Mouse (Mus musculus) left cerebral cortex, adult 11 months (tissue): ENCODE data around the gene Ccni.

Experiments used
- DNase-seq: peaks from one replicate; pipeline ENCODE4 v3.0.0; 2022; ENCODE audit warnings: low spot score

Gene Ccni

DNA sequence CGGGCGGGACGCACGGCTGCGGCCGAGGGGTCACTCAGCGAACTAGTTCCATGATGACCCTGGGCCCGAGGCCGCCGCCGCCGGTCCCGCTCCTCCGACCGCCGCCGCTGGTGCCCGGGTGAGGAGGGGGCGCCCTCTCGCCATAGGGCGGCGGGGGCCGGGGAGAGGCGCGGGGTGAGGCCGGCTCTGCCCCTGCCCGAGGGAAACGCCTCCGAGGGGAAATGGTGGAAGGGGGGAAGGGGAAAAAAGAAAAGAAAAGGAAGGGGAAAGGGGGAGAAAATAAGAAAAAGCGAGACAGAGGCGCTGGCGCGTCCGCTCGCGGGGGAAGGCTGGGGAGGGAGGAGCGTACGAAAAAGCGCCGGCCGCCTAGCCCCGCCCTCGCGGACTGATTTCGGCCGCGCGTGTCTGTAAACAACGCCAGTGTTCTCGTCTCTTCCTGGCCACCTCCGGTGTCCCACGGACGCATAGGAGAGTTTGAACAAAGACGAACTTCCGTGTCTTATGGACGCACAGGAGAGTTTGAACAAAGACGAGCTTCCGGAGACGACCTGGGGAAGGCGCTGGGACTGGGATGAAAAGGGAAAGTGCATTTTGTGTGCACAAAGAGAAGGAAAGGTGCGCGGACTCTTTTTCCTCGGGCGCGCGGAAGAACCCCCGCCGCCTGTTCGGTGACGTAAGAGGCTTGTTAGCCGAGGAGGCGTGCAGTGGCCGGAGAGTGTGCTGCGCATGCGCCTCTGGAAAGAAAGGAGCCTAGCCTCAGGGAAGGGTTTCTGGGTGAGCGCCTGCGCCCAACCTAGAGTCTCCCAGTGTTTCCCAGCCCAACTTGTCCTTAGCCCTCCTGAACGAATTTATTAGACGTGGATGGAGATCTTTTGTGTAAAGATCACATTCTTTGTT lies at the start of gene Ccni, which contains the start of gene 2010109A12Rik:
Gene Ccni (minus strand): TSS at position 387 of the 897 bp plus-strand sequence.
Gene 2010109A12Rik (plus strand): TSS at position 410 of the 897 bp plus-strand sequence.
- DNase-seq: peak; percentile 89

DNA sequence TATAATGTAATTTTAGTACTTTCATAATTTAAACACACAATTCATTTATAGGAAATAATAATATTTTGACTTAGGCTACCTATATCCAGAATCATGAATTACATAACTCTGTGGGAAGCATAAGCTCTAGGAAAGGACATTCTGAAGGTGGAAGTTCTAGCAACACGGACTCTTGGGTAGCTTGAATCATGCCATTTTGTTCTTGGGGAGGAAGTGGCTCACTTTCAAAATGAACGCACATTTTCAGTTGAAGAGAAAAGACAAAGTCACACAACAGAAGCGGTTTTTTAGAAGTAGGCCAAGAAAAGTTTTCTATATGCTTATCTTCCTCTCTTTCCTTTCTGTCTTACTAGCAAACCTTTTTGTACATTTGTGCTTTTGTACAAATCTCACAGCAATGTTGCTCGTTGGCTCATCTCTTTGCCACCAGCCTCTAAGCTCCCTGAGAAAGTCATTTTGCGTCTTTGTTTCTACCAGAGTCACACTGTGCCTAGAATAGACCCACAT lies 49.5 kb upstream of the Ccni start:
- no peak for DNase-seq

DNA sequence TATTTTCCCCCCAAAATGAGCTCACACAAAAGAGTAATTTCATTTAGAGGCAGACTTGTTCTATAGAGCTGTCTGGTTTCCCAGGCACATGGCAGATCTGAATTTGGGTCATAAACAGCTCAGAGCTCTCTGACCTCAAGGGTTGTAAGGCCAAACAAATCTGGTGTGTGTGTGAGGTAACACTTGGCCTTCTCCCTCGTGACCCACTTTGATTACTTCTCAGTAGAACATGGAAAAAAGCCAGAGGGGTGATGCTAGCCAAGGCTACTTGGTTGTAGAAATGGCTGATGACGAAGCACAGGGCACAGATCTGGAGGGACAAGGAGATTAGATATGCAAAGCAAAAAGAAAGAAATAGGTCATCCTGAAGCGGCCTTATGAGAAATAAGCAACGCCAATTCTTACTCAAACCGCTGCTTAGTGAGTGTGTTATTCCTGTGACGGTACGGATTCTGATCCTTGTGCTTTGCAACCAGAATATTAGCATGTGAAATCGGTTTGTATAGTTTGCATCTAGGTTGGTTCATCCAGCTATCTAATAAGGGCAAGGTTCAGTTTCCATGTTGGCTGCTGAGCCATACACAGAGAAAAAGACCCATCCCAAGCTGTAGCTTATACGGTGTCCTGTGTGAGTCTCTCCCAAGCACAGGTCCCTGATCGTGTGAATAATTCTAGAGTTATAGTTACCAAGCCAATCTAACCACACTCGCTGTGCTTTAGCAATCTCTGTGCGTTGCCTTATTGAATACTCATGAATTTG lies 44.9 kb upstream of the Ccni start:
- no peak for DNase-seq

DNA sequence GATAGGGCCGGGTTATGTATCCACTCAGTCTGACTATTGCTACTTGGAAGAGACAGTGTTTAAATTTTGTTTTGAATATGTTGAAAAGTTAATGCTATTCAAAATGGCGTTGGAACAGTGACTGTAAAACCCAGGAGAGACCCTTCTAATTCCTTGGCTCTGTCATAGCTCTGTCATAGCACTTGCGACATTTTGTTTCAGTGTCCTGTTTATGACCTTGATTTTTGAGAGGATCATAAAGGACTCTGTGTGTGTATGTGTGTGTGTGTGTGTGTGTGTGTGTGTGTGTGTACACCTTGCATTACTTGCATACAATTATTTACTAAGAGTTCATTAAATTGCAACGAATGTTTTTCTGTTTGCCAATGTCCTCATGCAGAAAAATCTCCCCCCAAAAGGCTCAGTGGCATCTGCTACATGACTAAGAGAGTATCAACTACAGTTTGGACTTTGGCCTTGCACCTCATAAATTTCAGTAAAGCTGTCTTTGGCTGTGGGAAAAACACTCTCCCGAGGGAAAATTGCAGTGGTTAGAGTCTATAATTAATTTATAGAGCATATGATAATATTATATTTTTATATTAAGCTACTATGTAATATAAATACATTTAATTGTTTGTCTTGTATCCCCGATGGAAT lies 43.8 kb upstream of the Ccni start:
- no peak for DNase-seq

DNA sequence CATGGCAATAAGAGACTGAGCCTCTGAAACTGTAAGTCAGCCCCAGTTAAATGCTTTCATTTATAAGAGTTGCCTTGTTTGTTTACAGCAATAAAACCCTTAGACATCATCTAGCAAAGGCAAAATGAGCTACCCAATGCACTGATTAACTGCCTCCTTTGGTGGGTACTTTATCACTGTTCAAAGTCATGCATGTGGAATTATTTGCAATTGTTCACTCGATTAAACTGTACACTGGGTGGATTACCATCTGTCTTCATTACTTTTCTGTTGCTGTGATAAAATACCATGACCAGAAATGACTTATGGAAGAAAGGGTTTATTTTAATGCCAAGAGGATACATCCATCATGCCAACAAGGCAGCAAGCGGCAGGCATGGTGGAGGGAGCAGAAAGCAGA lies 39.0 kb upstream of the Ccni start:
- DNase-seq: no peak

DNA sequence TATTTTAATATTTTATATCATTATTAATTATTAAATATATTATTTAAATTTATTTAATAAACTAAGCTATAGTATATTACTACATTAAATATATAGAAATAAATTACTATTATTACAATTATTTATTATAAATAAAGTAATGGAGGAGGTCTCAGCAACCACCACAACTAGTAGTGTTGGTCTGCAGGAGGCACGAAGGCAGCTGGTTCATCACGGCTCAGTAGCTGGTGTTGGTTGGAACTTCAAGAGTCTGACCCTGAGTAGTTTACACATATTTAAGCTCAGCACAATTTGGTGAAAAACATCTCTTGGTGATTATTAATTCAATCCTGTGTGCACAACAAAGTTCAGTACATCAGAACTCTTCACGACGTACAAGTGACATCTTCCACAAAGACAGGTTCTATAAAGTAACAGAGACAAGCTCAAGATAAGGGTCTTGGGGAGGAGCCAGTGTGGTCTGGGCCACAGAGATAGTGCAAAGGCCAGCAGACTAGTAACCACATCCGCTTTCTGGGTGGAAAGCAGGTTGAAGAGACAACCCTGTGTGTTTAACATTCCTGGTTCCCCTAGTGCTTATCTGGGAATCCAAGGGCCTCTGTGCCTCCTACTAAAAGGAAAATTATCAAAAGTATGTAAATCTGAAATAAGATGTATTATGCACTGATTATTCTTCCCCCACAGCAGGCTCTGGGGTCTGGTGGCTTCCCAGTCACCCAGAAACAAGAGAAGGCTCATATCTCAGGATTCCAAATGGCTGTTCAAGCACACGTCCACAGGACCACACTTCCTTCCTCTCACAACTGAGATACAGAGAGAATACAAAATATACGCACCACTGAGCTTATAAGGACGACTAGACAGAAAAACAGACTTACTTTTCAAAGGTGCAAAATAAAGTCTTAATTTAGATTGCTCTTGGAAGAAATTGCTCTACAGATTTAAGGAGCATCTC lies 33.6 kb upstream of the Ccni start:
- no peak for DNase-seq

DNA sequence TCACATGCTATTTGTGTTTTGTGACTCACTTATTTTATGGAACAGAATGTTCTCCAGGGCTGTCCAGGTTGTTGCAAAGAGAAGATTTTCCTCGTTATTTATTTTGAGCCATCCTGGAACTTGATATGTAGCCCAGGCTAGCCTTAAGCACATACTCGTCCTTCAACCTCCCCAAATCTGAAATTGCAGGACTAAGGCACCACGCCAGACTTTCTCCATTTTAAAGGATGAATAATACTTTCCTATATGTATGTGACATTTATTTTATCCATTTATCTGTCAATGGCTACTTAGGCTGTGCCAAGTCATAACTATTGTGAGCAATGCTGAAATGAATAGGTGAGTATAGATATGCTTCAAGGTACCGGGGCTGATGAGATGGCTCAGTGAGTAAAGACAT lies 30.2 kb upstream of the Ccni start:
- DNase-seq: no peak

DNA sequence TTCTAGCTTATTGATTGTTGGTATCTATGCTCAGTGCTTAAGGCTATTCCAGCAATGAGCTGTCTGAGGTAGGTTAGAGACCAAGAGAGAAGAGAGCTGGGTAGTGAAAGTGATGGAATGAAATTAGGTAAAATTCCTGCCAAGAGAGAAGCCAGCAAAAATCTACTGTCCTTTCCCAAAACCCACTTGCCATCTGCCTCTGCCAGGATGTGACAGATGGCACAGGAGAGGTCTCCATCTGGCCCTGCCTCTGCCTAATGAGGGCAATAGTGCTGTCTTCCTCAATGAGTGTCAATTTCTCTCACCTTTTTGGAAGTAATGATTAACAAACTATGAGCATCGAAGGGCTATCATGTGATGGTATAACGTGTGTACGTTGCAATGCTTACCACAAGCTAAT lies 29.6 kb upstream of the Ccni start:
- DNase-seq: no peak

DNA sequence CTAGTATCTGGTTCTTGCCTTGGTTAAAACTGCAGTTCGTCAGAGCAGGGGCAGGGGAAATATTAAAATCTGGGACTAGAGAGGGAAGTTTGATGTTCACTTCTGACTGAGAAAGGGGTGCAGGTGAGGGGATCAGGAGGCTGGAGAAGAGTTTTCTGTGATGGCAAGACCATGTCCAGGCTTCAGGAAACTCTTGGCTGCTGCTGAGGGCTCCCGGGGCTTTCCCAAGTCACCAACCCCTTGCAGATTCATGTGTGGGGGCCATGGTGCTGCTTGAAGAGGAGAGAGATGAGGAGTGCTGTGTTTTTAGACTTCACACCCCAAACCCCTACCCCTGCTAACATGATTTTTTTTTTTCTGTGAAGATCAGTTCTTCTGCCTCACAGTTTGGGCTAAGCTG lies 28.3 kb upstream of the Ccni start:
- DNase-seq: no peak

DNA sequence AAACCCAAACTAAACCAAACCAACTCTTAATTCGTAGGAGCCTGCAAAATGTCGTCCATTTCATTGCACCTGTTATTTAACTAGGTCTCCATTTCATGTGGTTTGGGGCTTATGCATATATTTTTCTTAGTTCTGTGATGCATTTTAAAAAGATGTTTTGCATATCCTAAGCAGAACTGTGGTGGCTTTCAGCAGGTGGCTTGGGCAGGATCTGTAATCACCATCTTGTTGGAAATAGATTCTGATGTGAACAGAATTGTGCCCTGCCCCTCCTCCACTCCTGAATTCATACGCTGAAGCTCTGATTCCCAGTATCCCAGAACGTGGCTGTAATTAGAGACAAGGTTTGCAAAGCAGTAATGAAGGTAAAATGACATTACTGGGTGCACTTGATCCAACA lies 27.8 kb upstream of the Ccni start:
- DNase-seq: no peak

DNA sequence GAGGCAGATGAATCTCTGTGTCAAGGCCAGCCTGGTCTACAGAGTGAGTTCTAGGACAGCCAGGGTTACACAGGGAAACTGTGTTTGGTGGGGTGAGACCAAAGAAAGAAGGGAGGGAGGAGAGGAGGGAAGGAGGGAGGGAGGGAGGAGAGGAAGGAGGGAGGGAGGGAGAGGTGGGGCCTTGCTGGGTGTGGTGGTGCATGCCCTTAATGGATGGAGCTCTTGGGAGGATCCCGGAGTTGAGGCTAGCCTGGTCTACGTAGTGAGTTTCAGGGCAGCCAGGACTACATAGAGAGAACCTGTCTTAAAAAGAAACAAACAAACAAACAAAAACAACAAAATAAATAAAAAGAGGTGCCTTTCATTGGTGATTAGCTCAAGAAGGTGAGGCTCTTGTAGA lies 26.5 kb upstream of the Ccni start:
- DNase-seq: no peak

DNA sequence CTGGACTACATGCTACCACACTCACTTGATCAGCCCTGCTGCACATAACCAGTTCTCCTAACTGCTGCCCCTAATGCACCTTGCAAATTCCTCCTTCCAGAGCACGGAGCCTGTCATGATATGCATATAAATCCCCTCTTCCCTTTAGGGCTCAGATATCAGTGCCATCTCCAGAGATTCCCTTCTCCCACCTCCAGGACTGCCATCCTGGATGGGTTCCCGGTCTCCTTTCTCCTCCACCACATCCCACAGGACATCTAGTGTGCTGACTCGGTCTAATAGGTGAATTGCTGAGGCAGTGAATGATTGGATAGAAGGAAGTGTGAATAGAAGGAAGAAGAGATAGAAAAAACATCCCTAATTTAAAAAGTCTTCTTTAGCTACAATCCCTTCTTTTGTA lies 25.4 kb upstream of the Ccni start:
- no peak for DNase-seq

DNA sequence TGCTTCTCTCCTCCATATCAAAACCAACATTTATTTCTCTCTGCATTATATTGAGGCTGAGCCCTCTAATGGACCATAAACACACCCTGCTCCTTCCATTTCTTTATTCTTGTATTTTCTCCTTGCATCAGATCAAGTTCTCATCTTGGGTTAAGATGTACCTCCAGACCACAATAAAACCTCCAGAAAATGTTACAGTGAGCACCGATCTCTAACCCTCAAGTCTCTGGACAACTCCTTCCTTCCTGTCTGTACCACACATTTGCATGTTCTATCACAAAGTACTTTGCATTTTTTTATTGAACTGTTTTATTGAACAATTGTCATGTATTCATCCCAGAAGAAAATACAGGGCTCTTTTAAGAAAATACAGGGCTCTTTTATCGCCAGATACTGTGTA lies 23.2 kb upstream of the Ccni start:
- DNase-seq: no peak

DNA sequence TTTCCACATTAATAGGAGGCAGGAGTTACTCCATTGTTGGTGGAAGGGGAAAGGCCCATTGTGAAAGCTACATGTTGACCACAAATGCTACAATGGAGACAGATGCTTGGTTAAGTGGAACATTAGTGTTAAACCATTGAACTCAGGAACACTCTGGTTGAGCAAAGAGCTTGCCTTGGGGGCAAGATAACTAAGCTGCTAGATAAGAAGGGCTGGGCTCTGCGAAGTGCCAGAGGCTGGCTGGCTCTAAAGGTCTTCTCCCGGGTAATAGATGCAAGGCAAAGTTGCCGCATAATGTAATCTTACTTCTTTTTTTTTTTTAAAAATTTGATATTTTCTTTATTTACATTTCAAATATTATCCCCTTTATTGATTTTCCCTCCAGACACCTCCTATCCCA lies 20.9 kb upstream of the Ccni start:
- no peak for DNase-seq

DNA sequence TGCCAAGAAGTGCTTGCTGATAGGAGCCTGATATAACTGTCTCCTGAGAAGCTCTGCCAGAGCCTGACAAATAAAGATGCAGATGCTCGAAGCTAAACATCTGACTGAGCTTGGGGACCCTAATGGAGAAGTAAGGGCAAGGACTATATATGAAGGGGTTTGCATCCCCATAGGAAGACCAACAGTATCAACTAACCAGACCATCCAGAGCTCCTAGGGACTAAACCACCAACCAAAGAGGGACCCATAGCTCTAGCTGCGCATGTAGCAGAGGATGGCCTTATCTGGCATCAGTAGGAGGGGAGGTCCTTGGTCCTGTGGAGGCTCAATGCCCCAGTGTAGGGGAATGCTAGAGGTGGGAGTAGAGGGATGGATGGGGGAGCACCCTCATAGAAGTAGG lies 18.3 kb upstream of the Ccni start:
- DNase-seq: no peak

DNA sequence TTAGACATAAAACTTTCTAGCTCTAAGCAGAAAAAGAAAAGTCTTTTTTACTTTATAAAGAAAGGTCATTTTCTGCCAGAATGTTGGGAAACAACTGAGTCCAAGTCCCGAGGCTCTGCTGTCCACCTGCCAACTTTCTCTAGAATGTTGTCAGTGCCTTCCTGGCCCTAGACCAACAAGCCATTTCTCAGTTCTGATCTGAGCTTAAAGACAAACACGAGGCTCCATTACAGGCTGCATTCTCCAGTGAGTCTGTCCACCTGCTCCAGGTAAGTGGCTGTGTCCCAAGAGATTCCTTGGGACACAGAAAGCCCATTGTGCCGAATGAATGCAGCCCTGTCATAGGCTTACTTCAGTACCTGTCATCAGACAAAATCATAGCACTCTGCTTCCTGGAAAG lies 15.4 kb upstream of the Ccni start:
- DNase-seq: no peak

DNA sequence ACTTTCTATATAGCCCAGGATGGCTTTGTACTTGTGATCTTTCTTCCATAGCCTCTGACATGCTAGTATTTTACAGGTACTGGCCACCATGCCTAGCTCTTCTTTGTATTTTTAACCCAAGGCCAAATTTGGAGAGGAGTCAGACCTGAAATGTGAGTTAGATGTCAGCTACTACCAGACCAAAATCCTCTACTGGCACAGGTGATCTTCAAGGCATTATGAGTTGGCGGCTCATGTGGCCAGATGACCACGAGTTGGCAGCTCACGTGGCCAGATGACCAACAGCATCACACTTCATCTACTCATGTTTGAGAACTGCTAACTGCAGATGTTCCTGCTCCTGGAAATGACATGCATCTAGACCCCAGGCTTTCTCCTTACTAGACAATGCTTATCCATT lies 12.1 kb upstream of the Ccni start:
- no peak for DNase-seq

DNA sequence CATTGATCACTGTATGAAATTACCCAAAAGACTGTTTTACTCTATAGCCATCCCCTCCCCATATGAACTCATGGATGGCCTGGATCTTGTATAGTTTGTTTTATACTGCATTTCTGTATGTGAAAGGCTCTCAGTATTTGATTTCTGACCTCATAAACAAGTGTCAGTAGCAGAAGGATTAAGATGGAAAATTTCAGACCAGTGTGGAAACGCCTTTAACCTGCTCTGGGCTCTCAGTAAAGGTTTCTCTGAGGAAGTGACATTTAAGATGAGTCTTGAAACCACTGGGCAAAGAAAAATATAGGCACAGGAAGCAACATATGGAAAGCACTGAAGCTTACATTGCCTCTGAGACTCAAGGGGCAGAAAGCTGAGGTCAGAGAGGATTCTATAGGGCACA lies 1.3 kb upstream of the Ccni start:
- no peak for DNase-seq

DNA sequence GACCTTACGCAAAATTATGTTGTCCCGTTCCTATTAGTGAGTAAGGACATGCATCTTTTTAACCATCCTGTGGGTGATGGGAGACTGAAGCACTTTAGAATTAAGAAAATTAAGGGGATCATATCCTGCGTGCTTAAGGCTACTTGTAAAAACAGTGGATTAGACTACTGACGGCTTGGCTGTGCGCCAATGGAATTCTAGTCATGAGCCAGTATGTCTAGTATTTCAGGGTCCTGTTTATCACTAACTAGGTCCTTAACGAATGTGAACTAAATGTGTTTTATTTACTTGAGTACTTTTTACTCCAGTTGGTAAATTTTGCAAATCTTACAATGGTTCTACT lies 682 bp upstream of the Ccni start:
- DNase-seq: peak; percentile 47

DNA sequence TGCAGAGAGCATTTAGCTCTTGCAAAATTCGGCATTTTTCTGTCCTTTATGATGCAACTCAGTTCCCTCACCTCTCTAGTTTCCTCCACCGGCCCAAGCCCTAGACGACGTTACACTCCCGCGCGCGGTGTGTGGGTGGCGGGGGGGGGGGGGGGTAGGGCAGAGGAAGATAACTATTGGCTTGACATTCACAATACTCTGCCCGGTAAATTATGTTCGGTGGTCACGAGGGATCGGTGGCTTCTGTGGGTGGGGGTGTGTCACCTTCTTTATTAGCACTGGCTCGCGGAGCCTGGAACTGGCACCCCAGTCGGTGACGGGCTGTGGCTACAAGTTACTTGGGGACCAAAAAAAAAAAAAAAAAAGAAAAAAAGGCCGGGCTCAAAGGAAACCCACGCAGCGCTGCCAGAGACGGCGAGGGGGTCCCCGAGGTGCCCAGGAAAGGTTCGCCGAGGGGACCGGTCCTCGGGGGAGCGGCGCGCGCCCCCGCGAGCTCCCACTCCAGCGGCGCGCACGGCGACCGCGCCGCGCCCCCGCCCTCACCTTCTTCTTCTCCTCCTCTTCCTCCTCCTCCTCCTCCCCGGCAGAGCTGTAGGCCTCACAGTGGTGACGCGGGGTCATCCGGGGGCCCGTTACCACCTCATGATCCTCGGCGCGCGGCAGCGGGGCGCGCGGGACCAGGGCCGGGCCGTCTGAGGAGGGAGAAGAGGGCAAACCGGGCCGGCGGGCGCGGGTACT lies 755 bp downstream of the Ccni start:
- DNase-seq: peak; percentile 42

DNA sequence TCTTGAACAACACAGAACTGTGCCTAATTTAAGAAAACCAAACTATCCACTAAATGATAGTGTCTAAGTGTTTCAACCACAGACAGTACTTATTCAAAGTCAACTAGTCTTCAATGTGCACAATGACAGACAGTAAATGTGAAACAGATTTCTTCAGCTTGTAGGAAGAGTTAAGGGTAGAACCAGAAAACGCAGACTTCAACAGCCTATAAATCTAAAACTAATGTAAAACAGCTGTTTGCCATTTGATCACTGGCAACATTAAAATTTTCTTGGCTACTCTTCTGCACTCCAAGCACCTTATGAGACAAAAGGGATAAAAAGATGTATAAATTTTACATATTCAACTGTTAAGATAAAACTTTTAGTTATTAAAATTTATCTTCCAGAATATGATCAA lies 5.1 kb downstream of the Ccni start:
- no peak for DNase-seq
